Mouse (Mus musculus) cortical plate, adult 2 months (tissue): Measurements from ENCODE around the gene Cfap52. TPM values are rescaled to one million over a fixed set of nuclear protein-coding genes. Genes with fewer than 3 reads are reported as not detected.

Experiments used
- H3K27ac ChIP-seq: fragments of 200-500 bp; 2 replicates; pipeline ENCODE4 v1.5.1; 2012; ENCODE audit warnings: low read length, control low read depth, inconsistent platforms; ENCODE audit not compliant: insufficient read depth
- H3K4me1 ChIP-seq: fragments of 200-500 bp; 2 replicates; pipeline ENCODE4 v1.6.1; 2011; ENCODE audit warnings: low read length; ENCODE audit not compliant: control insufficient read depth, insufficient read depth
- H3K4me3 ChIP-seq: fragments of 200-500 bp; 2 replicates; pipeline ENCODE4 v1.5.1; 2011; ENCODE audit warnings: mild to moderate bottlenecking, low read length, control low read depth; ENCODE audit not compliant: insufficient read depth
- CTCF ChIP-seq: fragments of 200-500 bp; IDR thresholded peaks from 2 replicates; pipeline ENCODE4 v1.5.1; 2011; ENCODE audit warnings: mild to moderate bottlenecking, control low read depth, low read length; ENCODE audit not compliant: insufficient read depth; ENCODE audit errors: extremely low read depth
- POLR2A ChIP-seq: fragments of 200-500 bp; IDR thresholded peaks from 2 replicates; pipeline ENCODE4 v1.6.1; 2011; ENCODE audit warnings: mild to moderate bottlenecking, low read length, control low read depth; ENCODE audit not compliant: insufficient read depth; ENCODE audit errors: extremely low read depth
- polyA plus RNA-seq: library from polyadenylated mRNA; depleted of rRNA; stranded (reverse); fragments of >200 nt; gene quantifications from 2 replicates; pipeline ENCODE4 v1.2.3, GENCODE M21; 2012; rRNA removed

Cfap52 gene
- polyA plus RNA-seq = 0.89 and 1.4 TPM in 2 replicates

DNA sequence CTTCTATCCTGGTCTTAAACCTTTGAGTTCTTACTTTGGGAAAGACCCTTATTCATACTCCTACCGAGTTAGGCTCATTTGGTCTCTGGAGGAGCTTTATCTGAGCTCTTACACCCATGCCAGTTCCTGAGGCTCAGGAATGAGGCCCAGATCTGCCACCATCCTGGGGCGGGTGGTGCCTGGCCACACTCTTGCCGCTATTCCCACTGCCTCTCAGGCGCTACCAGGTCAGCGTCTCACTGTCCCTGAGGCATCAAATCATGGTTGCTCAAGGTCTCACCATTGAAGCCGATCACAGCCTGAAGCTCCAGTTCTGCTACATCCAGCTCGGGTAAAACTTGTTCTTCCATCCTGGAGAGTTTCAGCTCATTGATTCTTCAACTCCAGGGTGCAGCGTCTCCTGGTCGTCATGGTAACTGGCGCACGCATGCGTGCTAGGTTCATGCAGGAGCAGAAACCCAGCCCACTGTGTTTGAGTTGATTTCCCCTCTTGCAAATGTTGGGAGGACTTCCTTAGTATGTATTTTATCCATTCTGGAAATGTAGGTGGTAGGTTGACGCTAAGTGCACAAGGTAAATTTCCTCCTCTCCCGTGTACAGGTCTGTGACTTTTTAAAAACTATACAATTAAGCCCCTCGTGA lies at the start of gene Cfap52:
TSS of gene Cfap52 (minus strand) at position 410 of the 642 bp plus-strand sequence.
- no peak for TF ChIP-seq CTCF
- no peak for TF ChIP-seq POLR2A
- H3K4me1 ChIP-seq = 0 out of 2 replicates have a peak, but pooled peaks cover 1% of the 10 kb centered on the region
- no peak within 1 kb of the TSS for H3K27ac ChIP-seq
- H3K4me3 ChIP-seq = peak within 1 kb of the TSS; percentile 86

- Histone ChIP-seq H3K4me3 (no peak overlapping the region), H3K27ac (no peak overlapping the region), H3K4me1 (no peaks in the 10 kb centered on the region)
- no peak for TF ChIP-seq CTCF
- TF ChIP-seq POLR2A = no peak
These were observed 46.8 kb upstream of the Cfap52 start for GRCm38 (mm10) chr11:68012207-68012606.

DNA sequence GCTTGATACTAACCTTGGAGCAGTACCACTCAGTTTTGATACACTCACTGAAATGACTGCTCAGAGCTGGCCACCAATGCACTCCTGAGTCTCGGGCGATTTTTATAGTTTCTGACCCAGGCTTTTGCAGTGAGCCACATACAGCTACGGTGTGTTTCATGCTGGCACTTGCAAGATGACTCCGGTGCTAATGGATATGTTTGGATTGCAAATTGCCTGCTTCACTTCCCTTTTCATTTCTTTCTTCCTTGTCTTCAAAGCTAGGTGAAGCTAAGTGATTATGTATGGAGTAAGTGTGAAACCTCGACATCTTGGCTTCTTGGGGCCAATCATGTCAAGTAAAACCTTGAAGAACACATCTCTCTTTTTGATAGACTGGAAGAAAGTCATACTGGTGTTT lies 43.9 kb upstream of the Cfap52 start:
- no peaks in the 10 kb centered on the region; the same call in 1 of the 2 replicates for H3K4me1 ChIP-seq
- no peak for TF ChIP-seq CTCF
- TF ChIP-seq POLR2A = no peak
- no peak overlapping the region for H3K4me3 ChIP-seq

DNA sequence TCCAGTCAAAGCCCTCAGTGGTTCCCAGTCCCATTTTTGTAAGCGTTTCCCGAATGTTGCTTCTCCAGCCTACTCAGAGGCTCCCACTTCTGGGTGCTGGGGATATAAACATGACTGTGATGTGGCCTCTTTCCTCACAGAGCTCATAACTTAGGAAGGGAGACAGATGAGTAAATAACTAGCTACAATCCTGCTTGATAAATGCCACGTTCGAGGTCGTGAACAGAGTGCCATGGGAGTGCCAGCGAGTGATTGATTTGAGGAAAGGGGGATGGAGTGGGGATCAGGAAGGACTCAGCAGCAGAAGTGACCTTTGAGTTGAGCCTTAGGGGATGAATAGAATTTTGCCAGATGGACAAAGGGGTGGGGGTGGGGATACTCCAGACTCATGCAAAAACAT lies 42.2 kb upstream of the Cfap52 start:
- TF ChIP-seq POLR2A (no peak), CTCF (no peak)
- H3K4me1 ChIP-seq = no peaks in the 10 kb centered on the region; the same call in 1 of the 2 replicates
- no peak overlapping the region for H3K27ac ChIP-seq
- H3K4me3 ChIP-seq = no peak overlapping the region

More for the DNA sequence above, 43.9 kb upstream of the Cfap52 start:
- H3K27ac ChIP-seq = no peak overlapping the region

GRCm38 (mm10) chr11:68006216-68006789 lies 40.9 kb upstream of the Cfap52 start:
- no peak overlapping the region for H3K4me3 ChIP-seq
- no peaks in the 10 kb centered on the region; the same call in 1 of the 2 replicates for H3K4me1 ChIP-seq
- TF ChIP-seq CTCF (no peak), POLR2A (no peak)
- no peak overlapping the region for H3K27ac ChIP-seq

DNA sequence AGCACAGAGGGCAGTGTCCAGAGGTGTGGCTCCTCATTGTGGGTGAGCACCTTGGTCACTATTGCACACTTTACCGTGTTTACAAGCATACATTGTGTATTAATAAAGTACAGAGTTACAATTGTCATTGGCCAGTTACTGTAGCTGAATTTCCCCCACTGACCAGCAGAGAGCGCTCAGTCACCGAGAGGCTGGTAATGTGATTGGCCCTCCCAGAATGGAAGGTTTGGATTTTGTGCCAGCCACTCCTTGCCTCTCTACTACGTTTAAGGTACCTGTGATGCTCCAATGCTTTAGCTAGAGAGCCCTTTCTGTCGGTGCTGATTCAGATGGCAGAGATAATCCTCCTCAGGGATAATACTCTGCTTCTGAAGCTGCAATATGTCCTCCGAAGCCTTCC lies 38.7 kb upstream of the Cfap52 start:
- H3K4me1 ChIP-seq = peaks cover 3% of the 10 kb centered on the region; the same call in 1 of the 2 replicates
- TF ChIP-seq CTCF (peak; percentile 95), POLR2A (no peak)
- H3K4me3 ChIP-seq = no peak overlapping the region
- H3K27ac ChIP-seq = no peak overlapping the region

DNA sequence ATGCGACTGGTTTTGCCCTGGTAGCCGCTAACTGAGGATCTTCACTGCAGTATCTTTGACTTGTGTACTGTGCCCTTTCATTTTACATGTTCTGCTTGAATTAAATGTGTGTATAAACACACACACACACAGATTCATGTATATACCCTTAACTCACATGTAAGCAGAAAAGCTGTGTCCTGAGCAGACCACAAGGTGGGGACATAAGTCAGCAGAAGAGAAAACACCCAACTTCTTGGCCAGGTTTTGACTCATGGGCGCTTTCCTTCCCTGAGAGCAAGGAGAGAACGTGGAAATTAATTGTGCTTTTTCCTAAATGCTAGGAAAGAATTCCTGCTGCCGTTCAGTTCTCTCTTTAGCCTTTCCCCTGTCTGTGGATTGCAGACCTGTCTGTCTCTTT lies 34.2 kb upstream of the Cfap52 start:
- no peak for TF ChIP-seq POLR2A
- TF ChIP-seq CTCF = 0 out of 2 replicates have a peak, but pooled peaks have one; percentile 7
- no peak overlapping the region for H3K27ac ChIP-seq
- peaks cover 7% of the 10 kb centered on the region; the same call in 1 of the 2 replicates for H3K4me1 ChIP-seq

DNA sequence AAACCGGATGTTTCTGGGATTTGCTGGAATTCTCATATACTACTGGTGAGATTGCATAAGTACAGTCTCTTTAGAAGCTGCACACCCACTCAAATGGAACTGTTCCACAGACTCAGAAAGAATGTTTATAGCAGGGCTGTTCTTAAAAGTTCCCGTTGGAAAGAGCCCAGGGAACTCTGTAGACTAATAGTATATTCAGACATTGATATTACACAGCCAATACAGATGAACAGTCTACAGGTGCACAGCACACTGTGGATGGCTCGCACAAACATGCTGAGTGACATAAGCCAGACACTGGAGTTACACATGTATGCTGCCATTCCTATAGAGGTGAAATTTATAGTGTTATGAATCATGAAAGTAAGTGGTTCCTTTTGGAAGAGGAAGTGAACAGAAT lies 33.5 kb upstream of the Cfap52 start:
- Histone ChIP-seq H3K27ac (no peak overlapping the region), H3K4me3 (no peak overlapping the region)
- TF ChIP-seq POLR2A (no peak), CTCF (no peak)

More for the DNA sequence above, 34.2 kb upstream of the Cfap52 start:
- no peak overlapping the region for H3K4me3 ChIP-seq

GRCm38 (mm10) chr11:67995965-67996364 lies 30.5 kb upstream of the Cfap52 start:
- TF ChIP-seq POLR2A (no peak), CTCF (no peak)
- Histone ChIP-seq H3K4me3 (no peak overlapping the region), H3K4me1 (peaks cover 8% of the 10 kb centered on the region; the same call in 1 of the 2 replicates), H3K27ac (no peak overlapping the region)

More for the DNA sequence above, 33.5 kb upstream of the Cfap52 start:
- peaks cover 7% of the 10 kb centered on the region; the same call in 1 of the 2 replicates for H3K4me1 ChIP-seq

GRCm38 (mm10) chr11:67991240-67991639 lies 25.8 kb upstream of the Cfap52 start:
- Histone ChIP-seq H3K27ac (no peak overlapping the region), H3K4me1 (peaks cover 7% of the 10 kb centered on the region), H3K4me3 (no peak overlapping the region)
- TF ChIP-seq CTCF (no peak), POLR2A (no peak)
